Mouse (Mus musculus) bone marrow macrophage, adult 2 months (primary cell): ENCODE measurements around the gene Kcnj1.

ENCODE experiments used
- CTCF ChIP-seq: IDR thresholded peaks from 2 replicates; pipeline ENCODE4 v1.5.1; 2012; ENCODE audit warnings: low read depth, mild to moderate bottlenecking, low read length, moderate library complexity
- POLR2A ChIP-seq: IDR thresholded peaks from 2 replicates; pipeline ENCODE4 v1.6.1; 2012; ENCODE audit warnings: mild to moderate bottlenecking, low read depth, low read length, borderline replicate concordance

DNA sequence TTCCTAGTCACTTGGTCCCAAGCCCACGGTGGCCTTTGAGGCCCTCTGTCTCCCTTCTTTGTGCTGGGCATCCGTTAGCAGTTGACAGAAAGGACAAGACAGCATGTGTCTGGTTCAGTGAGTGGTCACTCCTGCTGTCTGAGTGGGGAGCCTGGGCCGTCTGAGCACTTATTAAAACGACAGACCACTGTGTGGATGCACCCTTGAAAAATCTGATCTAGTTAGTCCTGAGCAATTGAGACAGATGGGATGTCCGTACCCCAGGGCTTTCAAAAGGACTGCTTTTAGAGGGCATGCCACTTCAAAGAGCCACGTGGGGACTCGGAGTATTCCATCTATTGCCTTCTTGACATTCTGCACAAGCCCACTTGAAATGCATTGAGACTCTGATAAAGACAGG is 48.7 kb upstream of the Kcnj1 start:
- TF ChIP-seq CTCF (no peak), POLR2A (no peak)
